Mouse (Mus musculus) bone marrow macrophage, adult 2 months (primary cell): ENCODE measurements around the gene Dars2. TPM values are rescaled to one million over a fixed set of nuclear protein-coding genes. Genes with fewer than 3 reads are reported as not detected.

Experiments used
- H3K27ac ChIP-seq: 2 replicates; pipeline ENCODE4 v1.5.1; 2012; ENCODE audit warnings: low read depth, low read length; ENCODE audit not compliant: insufficient read depth
- H3K4me1 ChIP-seq: 2 replicates; pipeline ENCODE4 v1.6.1; 2012; ENCODE audit warnings: low read length; ENCODE audit not compliant: control insufficient read depth, insufficient read depth
- H3K4me3 ChIP-seq: 2 replicates; pipeline ENCODE4 v1.5.1; 2012; ENCODE audit warnings: mild to moderate bottlenecking, low read length, moderate library complexity; ENCODE audit not compliant: insufficient read depth
- CTCF ChIP-seq: IDR thresholded peaks from 2 replicates; pipeline ENCODE4 v1.5.1; 2012; ENCODE audit warnings: low read depth, mild to moderate bottlenecking, low read length, moderate library complexity
- POLR2A ChIP-seq: IDR thresholded peaks from 2 replicates; pipeline ENCODE4 v1.6.1; 2012; ENCODE audit warnings: mild to moderate bottlenecking, low read depth, low read length, borderline replicate concordance
- polyA plus RNA-seq: library from polyadenylated mRNA; stranded (reverse); fragments of >200 nt; gene quantifications from 2 replicates; pipeline ENCODE4 v1.2.4, GENCODE M21; 2012; ENCODE audit not compliant: missing spikeins, insufficient read depth, insufficient read length

The Dars2 gene
- polyA plus RNA-seq, 1 experiment, result 11.3 TPM

DNA sequence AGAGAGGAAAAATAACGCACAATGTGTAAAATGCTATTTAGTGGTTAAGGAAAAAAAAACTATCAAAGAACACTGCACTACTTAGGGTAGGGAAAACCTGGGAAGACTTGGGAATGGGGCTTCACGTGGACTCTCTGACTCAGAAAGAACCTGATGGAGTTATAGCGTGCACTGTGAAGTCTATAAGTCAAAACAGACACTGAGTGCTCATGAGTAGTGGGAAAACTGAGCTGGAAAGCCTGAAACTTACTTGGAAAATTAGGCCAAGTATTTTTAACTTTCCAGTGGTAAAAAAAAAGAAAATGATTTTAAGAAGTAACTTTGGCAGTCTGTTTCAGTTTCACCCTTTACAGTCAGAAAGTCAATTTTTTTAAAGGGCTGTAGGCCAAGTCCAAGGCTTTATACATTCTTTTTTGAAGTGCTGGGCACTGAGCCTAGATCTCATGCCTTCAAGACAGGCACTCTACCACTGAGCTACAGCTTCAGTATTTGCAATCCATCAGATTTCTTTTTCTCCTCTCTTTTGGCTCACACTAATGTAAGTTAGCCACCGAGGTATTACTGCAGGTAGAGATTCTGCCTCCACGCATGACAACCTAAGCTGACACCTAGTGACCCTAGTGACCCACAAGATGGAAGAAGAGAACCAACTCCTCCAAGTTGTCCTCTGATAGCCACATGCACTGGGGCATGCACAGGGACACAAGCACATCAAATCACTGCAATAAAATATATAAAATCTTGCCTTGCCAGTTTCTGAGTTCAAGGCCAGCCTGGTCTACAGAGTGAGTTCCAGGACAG, 44.8 kb downstream of the Dars2 start:
- Histone ChIP-seq H3K4me3 (no peak overlapping the region), H3K27ac (no peak overlapping the region), H3K4me1 (peaks cover 2% of the 10 kb centered on the region; the same call in 1 of the 2 replicates)
- TF ChIP-seq CTCF, result no peak

DNA sequence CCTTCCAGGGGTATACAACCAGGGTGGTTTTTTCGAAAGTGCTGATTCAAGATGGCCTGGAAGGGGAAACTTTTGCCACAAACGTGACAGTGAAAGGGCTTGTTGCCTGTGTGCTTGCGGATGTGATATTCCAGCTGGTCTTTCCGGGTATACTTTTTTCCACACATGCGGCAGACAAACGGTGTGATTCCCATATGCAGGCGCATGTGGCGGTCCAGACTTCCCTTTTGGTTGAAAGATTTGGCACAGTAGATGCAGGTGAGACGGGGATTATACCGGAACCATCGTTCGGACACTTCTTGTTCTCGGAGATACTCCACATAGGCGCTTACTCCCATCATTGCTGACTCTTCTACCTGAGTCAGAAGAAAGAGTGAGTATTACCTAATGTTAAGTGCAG, 50.4 kb downstream of the Dars2 start:
- H3K4me3 ChIP-seq, result no peak overlapping the region
- peaks cover 8% of the 10 kb centered on the region; the same call in 1 of the 2 replicates for H3K4me1 ChIP-seq
- H3K27ac ChIP-seq, result no peak overlapping the region
- no peak for TF ChIP-seq CTCF
- TF ChIP-seq POLR2A, result no peak

DNA sequence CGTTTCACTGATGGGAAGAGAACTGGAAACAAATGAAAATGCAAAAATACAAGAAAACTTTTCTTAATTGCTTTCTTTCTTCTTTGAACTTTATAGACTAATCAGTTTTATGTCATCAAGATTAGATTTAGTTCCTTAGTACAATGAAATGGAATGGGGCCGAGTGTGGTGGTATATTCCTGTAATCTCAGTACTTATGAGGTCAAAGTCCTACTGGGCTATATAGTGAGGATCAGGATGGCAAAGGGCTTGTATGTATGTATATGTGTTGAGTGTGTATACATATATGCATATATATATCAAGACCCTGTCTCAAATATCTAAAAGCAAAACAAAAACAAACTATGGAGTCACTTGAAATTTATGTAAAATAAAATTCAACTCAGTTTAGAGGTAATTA, 54.1 kb downstream of the Dars2 start:
- H3K4me1 ChIP-seq, result peaks cover 8% of the 10 kb centered on the region; the same call in 1 of the 2 replicates
- no peak overlapping the region for H3K27ac ChIP-seq
- no peak overlapping the region for H3K4me3 ChIP-seq
- TF ChIP-seq POLR2A, result no peak
- TF ChIP-seq CTCF, result no peak

DNA sequence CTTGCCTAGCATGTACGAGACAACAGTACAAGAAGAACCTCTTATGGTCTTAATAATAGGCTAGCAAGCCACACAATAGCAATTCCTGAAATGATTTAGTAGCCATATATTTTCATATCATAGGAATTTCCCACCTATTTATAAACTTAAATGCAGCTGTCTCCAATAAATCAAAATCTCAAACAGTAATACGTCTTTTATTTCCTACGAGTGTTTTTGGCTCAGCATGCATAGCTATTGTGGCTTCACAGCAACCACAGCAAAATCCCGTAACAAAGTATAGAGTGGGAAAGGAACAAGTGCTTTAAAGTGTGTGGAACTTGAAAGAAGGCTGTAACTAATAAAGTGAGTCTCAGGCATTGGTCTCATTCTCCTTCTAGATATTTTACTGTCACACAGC, 60.0 kb downstream of the Dars2 start:
- Histone ChIP-seq H3K4me1 (peaks cover 3% of the 10 kb centered on the region), H3K4me3 (no peak overlapping the region), H3K27ac (no peak overlapping the region)
- no peak for TF ChIP-seq CTCF

DNA sequence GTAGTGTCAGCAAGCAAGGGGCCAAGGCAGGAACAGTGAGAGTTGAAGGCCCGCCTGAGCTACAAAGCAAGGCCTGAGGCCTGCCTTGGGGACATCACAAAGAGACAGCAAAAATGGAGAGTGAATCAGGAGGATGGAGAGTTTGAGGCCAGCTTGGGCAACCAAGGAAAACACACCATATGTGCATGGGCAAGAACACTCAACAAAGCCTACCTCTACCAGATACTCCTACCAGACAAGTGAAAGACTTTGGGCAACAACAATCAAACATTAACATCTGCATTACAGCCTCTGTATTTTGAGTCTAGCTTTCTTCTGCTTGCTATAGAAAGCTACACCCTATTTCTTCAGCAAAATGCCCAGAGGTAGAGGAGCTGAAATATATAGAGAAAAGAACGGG, 62.4 kb downstream of the Dars2 start:
- H3K27ac ChIP-seq, result no peak overlapping the region
- TF ChIP-seq CTCF, result no peak
- no peak for TF ChIP-seq POLR2A
- H3K4me1 ChIP-seq, result peaks cover 3% of the 10 kb centered on the region
- H3K4me3 ChIP-seq, result no peak overlapping the region

DNA sequence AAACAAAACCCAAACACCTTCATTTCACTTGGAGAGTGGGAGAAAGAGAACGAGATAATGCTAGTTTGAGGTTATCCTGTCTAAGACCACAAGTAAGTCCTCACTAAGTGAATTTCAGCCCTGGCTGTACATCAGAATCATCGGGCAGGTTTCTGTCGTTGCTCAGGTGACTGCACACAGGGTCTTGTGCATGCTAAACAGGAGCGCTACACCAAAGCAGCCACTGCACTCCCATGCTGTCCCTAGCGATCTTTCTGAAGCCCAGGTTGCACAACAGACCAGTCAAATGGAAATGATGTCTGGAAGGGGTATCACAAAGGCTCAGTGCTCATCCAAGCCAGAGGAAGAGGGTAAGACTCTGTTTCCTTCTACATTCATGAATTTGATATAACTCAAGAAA, 64.0 kb downstream of the Dars2 start:
- Histone ChIP-seq H3K4me3 (no peak overlapping the region), H3K4me1 (peaks cover 3% of the 10 kb centered on the region), H3K27ac (no peak overlapping the region)
- TF ChIP-seq POLR2A, result no peak
- no peak for TF ChIP-seq CTCF

DNA sequence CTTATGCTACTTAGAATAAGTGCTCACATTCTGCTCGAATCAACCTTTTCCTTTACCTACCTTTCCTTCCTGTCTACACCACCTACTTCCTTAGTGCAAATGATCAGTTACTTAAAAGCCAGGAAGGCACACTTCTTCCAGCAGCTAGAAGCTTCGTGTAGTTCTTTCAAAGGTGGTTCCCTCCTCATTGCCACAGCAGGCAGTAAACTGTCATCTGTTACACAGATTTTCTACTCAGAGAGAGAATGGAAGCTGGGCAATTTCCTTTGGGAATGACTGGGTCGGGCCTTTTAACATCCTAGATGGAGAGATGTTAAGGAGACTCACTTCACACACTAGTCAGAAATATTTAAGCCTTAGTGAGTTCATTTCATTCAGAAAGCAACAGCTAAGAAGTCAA, 64.9 kb downstream of the Dars2 start:
- peaks cover 3% of the 10 kb centered on the region for H3K4me1 ChIP-seq
- H3K27ac ChIP-seq, result no peak overlapping the region
- TF ChIP-seq POLR2A, result no peak
- TF ChIP-seq CTCF, result no peak
- no peak overlapping the region for H3K4me3 ChIP-seq

DNA sequence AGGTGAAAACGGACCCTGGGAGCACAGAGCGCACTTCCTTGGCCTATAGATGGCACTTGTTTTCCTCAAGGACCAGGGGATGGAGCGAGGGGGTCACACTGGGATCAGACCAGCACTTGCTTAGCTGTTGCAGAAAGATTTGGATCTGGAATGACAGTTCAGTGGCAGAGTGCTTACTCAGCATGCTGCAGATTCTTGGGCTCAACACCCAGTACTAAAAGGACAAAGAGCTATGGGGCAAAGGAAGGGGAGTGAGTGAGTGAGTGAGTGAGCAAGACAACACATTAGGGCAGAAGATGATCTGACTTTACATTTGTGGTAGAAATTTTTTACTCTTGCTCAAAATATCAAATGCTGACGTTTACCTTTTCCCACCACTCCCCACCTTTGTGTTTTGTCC, 65.5 kb downstream of the Dars2 start:
- Histone ChIP-seq H3K4me1 (peaks cover 3% of the 10 kb centered on the region), H3K4me3 (no peak overlapping the region), H3K27ac (no peak overlapping the region)
- TF ChIP-seq POLR2A (no peak), CTCF (no peak)

DNA sequence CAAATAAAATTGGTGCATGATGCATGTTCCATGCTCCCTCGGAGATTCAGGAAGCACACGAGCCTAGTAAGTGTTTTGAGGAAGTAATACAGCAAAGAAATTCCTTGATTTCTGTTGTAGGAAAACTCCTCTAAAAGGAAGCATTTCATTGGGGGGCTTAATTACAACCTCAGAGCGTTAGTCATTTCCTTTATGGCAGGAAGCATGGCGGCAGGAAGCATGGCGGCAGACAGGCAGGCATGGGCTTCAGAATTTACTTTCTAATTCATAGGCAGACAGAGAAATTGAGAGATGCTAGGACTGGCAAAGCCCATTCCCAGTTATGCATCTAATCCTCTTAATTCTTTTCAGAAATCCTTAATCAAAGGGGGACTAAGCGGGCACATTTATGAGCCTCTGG, 76.6 kb downstream of the Dars2 start:
- H3K4me1 ChIP-seq, result peaks cover 6% of the 10 kb centered on the region
- TF ChIP-seq POLR2A (no peak), CTCF (no peak)
- H3K4me3 ChIP-seq, result no peak overlapping the region
- H3K27ac ChIP-seq, result no peak overlapping the region

Other genes with a start within 250 kb of the Dars2 start
- 20.1 and 23.0 TPM in 2 replicates for gene Rc3h1, start 164.2 kb downstream of the Dars2 start, polyA plus RNA-seq
- gene Serpinc1, start 92.1 kb downstream of the Dars2 start, polyA plus RNA-seq, result 0.92 and 1.0 TPM in 2 replicates
- gene Zbtb37, start 35.8 kb downstream of the Dars2 start, polyA plus RNA-seq, result 8.2 and 8.3 TPM in 2 replicates
- gene Cenpl, start 55 bp upstream of the Dars2 start, polyA plus RNA-seq, result 21.5 and 22.1 TPM in 2 replicates
- 19.5 and 21.3 TPM in 2 replicates for gene Klhl20, start 60.9 kb upstream of the Dars2 start, polyA plus RNA-seq
- gene Ankrd45, start 72.0 kb upstream of the Dars2 start, polyA plus RNA-seq, result not detected in 2 replicates
- gene Tex50, start 88.7 kb upstream of the Dars2 start, polyA plus RNA-seq, result not detected in 2 replicates
- 69.5 and 73.7 TPM in 2 replicates for gene Prdx6, start 180.6 kb upstream of the Dars2 start, polyA plus RNA-seq